Mouse (Mus musculus) myocyte (in vitro differentiated cells): ENCODE measurements around the gene Ganab. TPM values are rescaled to one million over a fixed set of nuclear protein-coding genes. Genes with fewer than 3 reads are reported as not detected.
A peak's percentile ranks its signal among the peaks of the same experiment; 100 is the strongest.
"Not testable (repeated sequence)": the region's sequence is repeated elsewhere in the genome, so short reads cannot be mapped to it uniquely, and the experiment has no call there.

ENCODE experiments used
- H3K27me3 ChIP-seq: one replicate; pipeline ENCODE4 v1.6.1; 2011; ENCODE audit not compliant: control insufficient read depth, insufficient read depth, insufficient read length
- H3K36me3 ChIP-seq: one replicate; pipeline ENCODE4 v1.6.1; 2011; ENCODE audit not compliant: control insufficient read depth, insufficient read depth
- H3K4me2 ChIP-seq: one replicate; pipeline ENCODE4 v1.6.1; 2011; ENCODE audit warnings: low read depth, control low read depth
- H3K4me3 ChIP-seq: one replicate; pipeline ENCODE4 v1.5.1; 2011; ENCODE audit warnings: mild to moderate bottlenecking, control low read depth, moderate library complexity
- H3K79me2 ChIP-seq: one replicate; pipeline ENCODE4 v1.6.1; 2011; ENCODE audit not compliant: control insufficient read depth, insufficient read depth
- H3ac ChIP-seq: one replicate; pipeline ENCODE4 v1.6.1; 2011; ENCODE audit not compliant: control insufficient read depth, insufficient read length
- CEBPB ChIP-seq: IDR thresholded peaks from 2 replicates; pipeline ENCODE4 v1.6.1; 2011; ENCODE audit warnings: mild to moderate bottlenecking, moderate library complexity; ENCODE audit not compliant: poor library complexity, insufficient read depth, severe bottlenecking
- E2F4 ChIP-seq: IDR thresholded peaks from one replicate; pipeline ENCODE4 v1.6.1; 2011; ENCODE audit warnings: mild to moderate bottlenecking, control low read depth, moderate library complexity; ENCODE audit not compliant: insufficient read depth
- MAX ChIP-seq: IDR thresholded peaks from one replicate; pipeline ENCODE4 v1.6.1; 2011; ENCODE audit warnings: low read depth, mild to moderate bottlenecking, control low read depth
- MYOD1 ChIP-seq, 3 experiments: IDR thresholded peaks; one replicate each; pipeline ENCODE4 v1.6.1; 2011; ENCODE audit warnings: control low read depth in 2 of 3, low read depth in 2 of 3, mild to moderate bottlenecking in 2 of 3, moderate library complexity in 1 of 3; ENCODE audit not compliant: insufficient read length in 2 of 3, control insufficient read depth in 1 of 3
- MYOG ChIP-seq, 3 experiments: IDR thresholded peaks; one replicate each; pipeline ENCODE4 v1.6.1; 2011; ENCODE audit warnings: control low read depth in 2 of 3, low read depth in 2 of 3, mild to moderate bottlenecking in 2 of 3; ENCODE audit not compliant: insufficient read length in 2 of 3, control insufficient read depth in 1 of 3, insufficient read depth in 1 of 3
- POLR2A ChIP-seq: IDR thresholded peaks from one replicate; pipeline ENCODE4 v1.6.1; 2011; ENCODE audit warnings: low read depth, mild to moderate bottlenecking, control low read depth, moderate library complexity; ENCODE audit not compliant: insufficient read length
- POLR2AphosphoS2 ChIP-seq: IDR thresholded peaks from one replicate; pipeline ENCODE4 v1.6.1; 2011; ENCODE audit warnings: low read depth, control low read depth; ENCODE audit not compliant: insufficient read length
- REST ChIP-seq: IDR thresholded peaks from one replicate; pipeline ENCODE4 v1.6.1; 2011; ENCODE audit warnings: mild to moderate bottlenecking, control low read depth, moderate library complexity; ENCODE audit not compliant: insufficient read depth, insufficient read length
- SRF ChIP-seq: IDR thresholded peaks from one replicate; pipeline ENCODE4 v1.6.1; 2011; ENCODE audit warnings: low read depth; ENCODE audit not compliant: control insufficient read depth, insufficient read length
- TCF12 ChIP-seq: IDR thresholded peaks from one replicate; pipeline ENCODE4 v1.6.1; 2011; ENCODE audit warnings: mild to moderate bottlenecking, control low read depth; ENCODE audit not compliant: poor library complexity, insufficient read depth, severe bottlenecking
- TCF3 ChIP-seq: IDR thresholded peaks from one replicate; pipeline ENCODE4 v1.6.1; 2011; ENCODE audit warnings: low read depth, control low read depth; ENCODE audit not compliant: insufficient read length
- USF1 ChIP-seq: IDR thresholded peaks from one replicate; pipeline ENCODE4 v1.6.1; 2011; ENCODE audit warnings: low read depth, mild to moderate bottlenecking, control low read depth, moderate library complexity
- polyA plus RNA-seq: library from polyadenylated mRNA; unstranded; fragments of >200 nt; fragmentation: generic; extraction: Trizol; gene quantifications from one replicate; pipeline ENCODE4 v1.2.1, GENCODE M21; 2012; ENCODE audit warnings: missing spikeins

The Ganab gene
- polyA plus RNA-seq, 1 experiment = 109 TPM

- H3K27me3 ChIP-seq = no peaks in the 10 kb centered on the region
- TF ChIP-seq MYOG (IDR thresholded peaks at IDR 0.05; ENCODE audit: control insufficient read depth in 1 of 3, insufficient read depth in 1 of 3, insufficient read length in 2 of 3, low read depth in 2 of 3) = no peak
- TF ChIP-seq POLR2A = peak; percentile 77
- TF ChIP-seq TCF3 = no peak
- no peak for TF ChIP-seq E2F4
- no peak for TF ChIP-seq TCF12
- no peak for TF ChIP-seq MYOD1 (IDR thresholded peaks at IDR 0.05; ENCODE audit: control insufficient read depth in 1 of 3, insufficient read length in 2 of 3, low read depth in 2 of 3)
- no peak for TF ChIP-seq CEBPB
- TF ChIP-seq USF1 = no peak
- peak; percentile 55 for TF ChIP-seq SRF
- no peak for TF ChIP-seq REST
- TF ChIP-seq MAX = no peak
- TF ChIP-seq POLR2AphosphoS2 = peak; percentile 66
- H3K79me2 ChIP-seq = peaks cover 31% of the 10 kb centered on the region
- H3K36me3 ChIP-seq = no peaks in the 10 kb centered on the region
- peak within 1 kb of the TSS; percentile 95 for H3K4me2 ChIP-seq
- H3ac ChIP-seq = peak within 1 kb of the TSS; percentile 6
- H3K4me3 ChIP-seq = peak within 1 kb of the TSS; percentile 53
These were observed 9.1 kb upstream of the Ganab start, which contains the start of the genes 1810009A15Rik and Gm49416 for GRCm38 (mm10) chr19:8888511-8889385. TSS of gene 1810009A15Rik (plus strand) at chr19:8888853. TSS of gene Gm49416 (plus strand) at chr19:8888926.

GRCm38 (mm10) chr19:8892829-8893766 lies 4.8 kb upstream of the Ganab start, which contains the start of gene Ints5:
TSS of gene Ints5 (plus strand) at chr19:8893005.
- H3K4me2 ChIP-seq = peak within 1 kb of the TSS; percentile 96
- H3K4me3 ChIP-seq = peak within 1 kb of the TSS; percentile 67
- no peaks in the 10 kb centered on the region for H3K27me3 ChIP-seq
- H3K79me2 ChIP-seq = peaks cover 47% of the 10 kb centered on the region
- no peak for TF ChIP-seq TCF3
- peak; percentile 35 for TF ChIP-seq SRF
- no peak for TF ChIP-seq CEBPB
- peak; percentile 96 for TF ChIP-seq POLR2AphosphoS2
- TF ChIP-seq POLR2A = peak; percentile 91
- TF ChIP-seq MYOD1 (IDR thresholded peaks at IDR 0.05; ENCODE audit: control insufficient read depth in 1 of 3, insufficient read length in 2 of 3, low read depth in 2 of 3) = no peak
- TF ChIP-seq E2F4 = no peak
- TF ChIP-seq MAX = no peak
- peak within 1 kb of the TSS; percentile 35 for H3ac ChIP-seq
- no peaks in the 10 kb centered on the region for H3K36me3 ChIP-seq

- Histone ChIP-seq H3K36me3 (no peaks in the 10 kb centered on the region), H3K4me3 (no peak overlapping the region), H3K27me3 (no peaks in the 10 kb centered on the region), H3ac (no peak overlapping the region), H3K79me2 (peaks cover 54% of the 10 kb centered on the region), H3K4me2 (no peak overlapping the region)
- TF ChIP-seq USF1 (no peak), POLR2AphosphoS2 (no peak), POLR2A (no peak), E2F4 (no peak)
These were observed 2.4 kb upstream of the Ganab start for GRCm38 (mm10) chr19:8895397-8895960.

GRCm38 (mm10) chr19:8896231-8896630 lies 1.6 kb upstream of the Ganab start:
- H3K4me3 ChIP-seq, H3K36me3 ChIP-seq, H3ac ChIP-seq, H3K27me3 ChIP-seq, H3K4me2 ChIP-seq: not testable (repeated sequence)
- peaks cover 58% of the 10 kb centered on the region for H3K79me2 ChIP-seq

- H3K4me2 ChIP-seq = peak overlapping the region; percentile 100
- H3K79me2 ChIP-seq = peaks cover 69% of the 10 kb centered on the region
- not testable (repeated sequence) for H3K36me3 ChIP-seq, H3K27me3 ChIP-seq
- H3ac ChIP-seq = peak overlapping the region; percentile 10
- peak overlapping the region; percentile 86 for H3K4me3 ChIP-seq
These were observed 533 bp upstream of the Ganab start for GRCm38 (mm10) chr19:8897211-8897864.
